Mouse (Mus musculus): ENCODE results near the gene Zmiz2.
A peak's percentile ranks its signal among the peaks of the same experiment; 100 is the strongest.
"Not testable (repeated sequence)": the region's sequence is repeated elsewhere in the genome, so short reads cannot be mapped to it uniquely, and the experiment has no call there.

Zmiz2 gene

DNA sequence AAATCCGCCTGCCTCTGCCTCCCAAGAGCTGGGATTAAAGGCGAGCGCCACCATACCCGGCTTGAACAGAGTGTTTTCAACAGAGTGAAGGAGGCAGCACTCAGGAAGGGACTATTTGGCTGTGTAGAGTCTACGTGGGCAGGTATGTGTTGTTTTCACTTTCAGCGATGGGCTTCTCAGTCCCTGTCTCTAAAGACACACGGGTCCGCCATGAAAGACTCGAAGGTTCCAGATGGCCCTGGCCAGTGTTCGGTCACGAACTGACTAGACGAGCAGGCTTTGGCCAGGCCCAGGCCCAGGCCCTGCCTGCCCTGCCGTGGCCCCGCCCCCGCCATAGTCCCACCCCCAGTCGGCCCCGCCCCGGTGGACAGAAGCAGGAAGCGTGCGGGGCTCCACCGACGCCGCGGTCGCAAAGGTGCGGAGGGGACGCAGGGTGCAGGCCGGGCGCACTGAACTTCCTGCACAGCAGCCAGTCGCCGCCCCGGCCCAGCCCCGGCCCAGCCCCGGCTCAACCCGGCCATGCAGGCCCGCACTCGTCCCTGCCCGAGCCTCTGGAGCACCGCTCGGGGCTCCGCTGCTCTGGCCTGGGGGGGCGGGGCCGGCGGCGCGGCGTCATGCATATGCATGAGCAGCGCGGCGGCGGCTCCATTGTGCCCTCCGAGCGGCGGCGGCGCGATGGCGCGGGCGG is at the start of gene Zmiz2:
TSS of gene Zmiz2 (plus strand) at position 349 of the 688 bp plus-strand sequence.
- DNase-seq (ENCODE audit: low spot score in 2 of 2): peak; percentile 92 to 94

GRCm38 (mm10) chr11:6345956-6346355 is 42.9 kb upstream of the Zmiz2 start:
- no peak for DNase-seq (ENCODE audit: low spot score in 2 of 2)

- no peak for DNase-seq (ENCODE audit: low spot score in 2 of 2)
These were observed 41.9 kb upstream of the Zmiz2 start for GRCm38 (mm10) chr11:6346966-6347365.

- DNase-seq (ENCODE audit: low spot score in 2 of 2): no peak
These were observed 40.1 kb upstream of the Zmiz2 start for GRCm38 (mm10) chr11:6348681-6349200.

GRCm38 (mm10) chr11:6349586-6349985 is 39.3 kb upstream of the Zmiz2 start:
- DNase-seq (ENCODE audit: low spot score in 2 of 2): no peak

DNA sequence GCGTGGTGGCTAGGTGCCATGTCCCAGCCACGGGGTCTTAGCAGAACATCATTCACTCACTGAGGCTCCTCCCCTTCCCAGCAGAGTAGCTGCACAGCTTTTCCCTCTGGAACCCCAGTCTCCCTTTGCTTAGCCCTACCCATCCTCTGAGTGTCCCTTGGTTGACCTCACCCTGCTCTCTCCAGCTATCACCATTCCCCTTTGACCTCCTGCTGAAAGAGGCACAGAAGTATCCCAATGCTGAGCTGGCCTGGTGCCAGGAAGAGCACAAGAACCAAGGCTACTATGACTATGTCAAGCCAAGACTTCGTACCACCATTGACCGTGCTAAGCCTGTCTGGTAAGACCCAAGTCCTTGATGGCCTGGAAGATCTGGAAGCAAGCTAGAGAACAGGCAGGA is 33.8 kb upstream of the Zmiz2 start:
- no peak for DNase-seq (ENCODE audit: low spot score in 2 of 2)

DNA sequence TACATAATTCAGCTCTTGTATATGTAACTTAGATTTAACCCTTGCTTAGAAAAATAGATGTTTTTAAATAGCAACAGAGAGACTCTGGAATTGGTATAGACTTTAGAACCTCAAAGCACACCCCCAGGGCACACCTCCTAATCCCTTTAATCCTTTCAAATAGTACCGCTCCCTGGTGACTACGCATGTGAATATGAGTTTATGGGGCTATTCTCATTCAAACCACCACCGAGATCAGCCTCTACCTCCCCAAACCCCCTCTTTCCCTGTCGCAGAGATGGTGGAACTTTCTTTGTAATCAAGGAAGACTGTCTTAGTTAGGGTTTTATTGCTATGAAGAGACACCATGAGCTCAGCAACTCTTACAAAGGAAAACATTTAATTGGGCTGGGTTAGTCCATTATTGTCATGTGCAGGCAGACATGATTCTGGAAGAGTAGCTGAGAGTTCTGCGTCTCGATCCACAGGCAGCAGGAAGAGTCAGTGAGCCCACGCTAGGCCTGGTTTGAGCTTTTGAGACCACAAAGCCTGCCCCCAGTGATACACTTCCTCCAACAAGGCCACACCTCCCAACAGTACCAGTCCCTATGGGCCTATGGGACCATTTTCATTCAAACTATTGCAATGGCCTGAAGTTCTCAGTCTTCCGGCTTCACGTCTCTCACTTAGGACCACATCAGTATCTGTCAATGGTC is 24.1 kb upstream of the Zmiz2 start:
- no peak for DNase-seq (ENCODE audit: low spot score in 2 of 2)

GRCm38 (mm10) chr11:6365885-6366284 is 23.0 kb upstream of the Zmiz2 start:
- peak; percentile 80 to 83 for DNase-seq (ENCODE audit: low spot score in 2 of 2)

- DNase-seq (ENCODE audit: low spot score in 2 of 2): no peak
These were observed 22.4 kb upstream of the Zmiz2 start for GRCm38 (mm10) chr11:6366434-6366833.

GRCm38 (mm10) chr11:6367156-6367555 is 21.7 kb upstream of the Zmiz2 start:
- DNase-seq (ENCODE audit: low spot score in 2 of 2): no peak

- DNase-seq (ENCODE audit: low spot score in 2 of 2): not testable (repeated sequence)
These were observed 20.9 kb upstream of the Zmiz2 start for GRCm38 (mm10) chr11:6367986-6368385.

DNA sequence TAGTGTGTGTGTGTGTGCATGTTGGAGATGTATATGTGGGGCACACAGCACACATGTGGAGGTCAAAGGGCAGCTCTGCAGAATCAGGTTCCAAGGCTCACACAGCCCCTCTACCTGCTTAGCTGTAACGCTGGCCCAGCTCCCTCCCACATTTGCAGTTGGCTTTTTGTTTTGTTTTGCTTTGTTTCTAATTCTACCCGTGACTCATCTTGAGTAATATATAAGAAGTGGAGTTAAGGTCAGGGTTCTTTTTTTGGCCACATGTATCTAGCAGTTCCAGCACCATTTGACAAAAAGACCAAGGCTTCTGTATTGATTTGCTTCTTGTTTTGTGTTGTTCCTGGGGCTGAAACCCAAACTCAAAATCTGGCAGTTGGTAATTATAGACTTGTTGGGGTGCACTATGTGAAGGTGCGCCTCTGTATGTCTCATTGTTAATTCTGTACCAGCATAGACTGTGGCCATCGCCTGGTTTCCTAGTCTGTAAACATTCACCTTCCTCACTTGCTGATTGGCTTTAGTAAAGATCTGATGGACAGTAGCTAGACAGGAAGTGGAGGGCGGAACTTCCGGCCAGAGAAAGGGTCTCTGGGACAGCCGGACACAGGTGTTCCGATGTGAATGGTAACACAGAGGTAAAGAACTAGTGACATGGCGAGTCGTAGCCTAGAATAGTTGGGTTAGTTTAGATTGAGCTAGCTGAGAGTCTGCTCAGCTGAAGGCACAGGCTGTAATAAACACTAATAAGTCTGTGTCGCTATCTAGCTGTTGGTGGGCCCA is 17.3 kb upstream of the Zmiz2 start:
- no peak for DNase-seq (ENCODE audit: low spot score in 2 of 2)

DNA sequence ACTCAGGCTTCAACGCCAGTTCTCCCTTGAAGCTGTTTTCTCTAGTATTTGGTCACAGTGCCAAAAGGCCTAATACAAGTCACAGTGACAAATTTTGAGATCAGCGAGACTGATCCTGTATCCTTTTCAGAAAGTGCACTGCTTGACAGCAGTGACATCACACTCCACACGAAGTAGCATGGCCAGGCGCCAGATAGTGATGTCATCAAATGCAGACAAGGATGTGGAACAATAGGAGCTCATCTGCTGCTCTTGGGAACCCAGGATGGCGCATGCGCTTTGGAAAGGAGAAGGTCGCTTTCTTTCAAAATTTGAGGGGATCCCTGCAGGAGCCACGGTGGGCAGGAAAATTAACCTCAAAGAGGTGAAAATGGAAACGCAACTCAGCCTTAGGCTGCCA is 16.1 kb upstream of the Zmiz2 start:
- no peak for DNase-seq (ENCODE audit: low spot score in 2 of 2)

- DNase-seq (ENCODE audit: low spot score in 2 of 2): no peak
These were observed 8.0 kb upstream of the Zmiz2 start for GRCm38 (mm10) chr11:6380916-6381315.

GRCm38 (mm10) chr11:6388126-6388725 is 648 bp upstream of the Zmiz2 start:
- DNase-seq (ENCODE audit: low spot score in 2 of 2): no peak

GRCm38 (mm10) chr11:6389483-6389921 is 628 bp downstream of the Zmiz2 start:
- no peak for DNase-seq (ENCODE audit: low spot score in 2 of 2)

DNA sequence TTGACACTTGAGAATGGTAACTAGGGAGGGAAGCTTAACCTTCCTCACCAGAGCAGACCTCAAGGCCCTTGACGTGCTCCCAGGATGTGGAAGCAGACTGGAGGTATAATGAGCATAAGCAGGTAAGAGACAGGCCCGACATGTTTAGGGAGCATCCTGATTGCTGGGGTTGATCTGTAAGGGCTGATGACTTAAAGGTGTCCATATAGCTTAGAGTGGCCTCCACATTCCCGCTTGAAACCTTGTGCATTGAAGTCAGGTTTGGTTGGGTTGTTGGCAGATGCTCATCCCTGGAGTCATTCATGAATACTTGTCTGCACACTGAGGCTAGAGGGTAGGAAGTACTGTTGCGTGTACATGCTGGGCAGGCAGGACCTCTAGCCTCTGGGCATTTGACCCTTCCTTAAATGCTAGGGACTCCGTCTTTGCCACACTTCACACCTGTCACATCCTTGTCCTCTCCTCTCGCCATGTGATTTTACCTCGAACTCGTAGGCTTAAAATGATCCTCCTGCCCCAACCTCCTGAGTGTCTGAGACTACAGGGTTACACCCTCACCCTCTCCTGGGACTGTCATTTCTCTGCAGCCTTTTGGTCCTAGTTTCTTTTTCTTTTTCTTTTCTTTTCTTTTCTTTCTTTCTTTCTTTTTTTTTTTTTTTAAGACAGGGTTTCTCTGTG is 1.6 kb downstream of the Zmiz2 start:
- DNase-seq (ENCODE audit: low spot score in 2 of 2): no peak

DNA sequence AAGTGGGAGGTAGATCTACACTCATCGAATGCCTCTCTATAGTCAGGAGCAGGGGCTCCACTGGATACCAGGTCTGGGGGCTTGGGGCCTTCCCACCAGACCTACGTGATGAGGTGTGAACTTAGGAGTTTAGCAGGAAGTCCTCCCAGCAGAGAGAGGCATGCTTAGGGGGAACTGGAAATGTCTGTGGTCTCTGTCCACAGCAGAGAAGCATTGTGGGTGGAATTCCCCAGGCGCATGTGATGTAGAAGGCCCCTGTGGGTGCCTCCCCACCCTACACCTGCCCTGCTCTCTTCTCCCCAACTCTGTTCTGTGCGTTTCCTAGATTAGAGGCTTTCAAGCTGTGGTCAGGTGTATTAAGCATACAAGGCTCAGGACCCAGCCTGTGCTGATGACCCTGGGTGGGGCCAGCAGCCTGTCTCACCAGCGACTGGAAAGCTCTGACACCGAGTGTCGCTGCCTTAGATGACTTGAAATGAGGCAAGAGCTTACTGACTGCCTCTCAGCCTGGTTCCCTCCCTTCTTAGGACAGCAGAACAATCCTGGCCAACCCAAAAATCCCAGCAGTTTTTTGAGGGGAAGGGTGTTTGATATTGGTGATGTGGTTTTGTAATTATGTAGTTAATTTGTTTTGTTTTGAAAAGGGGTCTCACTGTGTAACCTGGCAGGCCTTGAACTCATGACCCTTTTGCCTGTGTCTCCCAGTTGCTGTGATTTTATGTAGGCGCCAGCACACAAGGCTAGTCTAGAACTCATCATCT is 2.8 kb downstream of the Zmiz2 start:
- peak; percentile 77 to 82 for DNase-seq (ENCODE audit: low spot score in 2 of 2)

DNA sequence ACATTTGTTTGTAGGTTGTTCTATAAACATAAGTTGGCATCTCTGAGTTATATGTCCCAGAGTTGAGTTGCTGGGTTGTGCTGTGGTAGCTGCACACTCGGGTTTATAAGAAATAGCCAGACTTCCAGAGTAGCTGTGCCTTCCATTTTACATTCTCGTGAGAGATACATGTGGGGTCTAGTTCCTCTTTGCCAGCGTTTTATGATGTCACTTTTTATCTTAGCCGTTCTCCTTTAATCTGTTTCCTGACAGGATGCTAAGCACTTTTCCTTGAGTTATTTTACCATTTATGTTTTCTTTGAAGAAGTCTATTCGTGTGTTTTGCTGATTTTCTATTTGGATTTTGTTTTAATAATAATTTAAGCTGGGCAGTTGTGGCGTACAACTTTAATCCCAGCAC is 4.0 kb downstream of the Zmiz2 start:
- no peak for DNase-seq (ENCODE audit: low spot score in 2 of 2)

GRCm38 (mm10) chr11:6393866-6394265 is 5.0 kb downstream of the Zmiz2 start:
- no peak for DNase-seq (ENCODE audit: low spot score in 2 of 2)

DNA sequence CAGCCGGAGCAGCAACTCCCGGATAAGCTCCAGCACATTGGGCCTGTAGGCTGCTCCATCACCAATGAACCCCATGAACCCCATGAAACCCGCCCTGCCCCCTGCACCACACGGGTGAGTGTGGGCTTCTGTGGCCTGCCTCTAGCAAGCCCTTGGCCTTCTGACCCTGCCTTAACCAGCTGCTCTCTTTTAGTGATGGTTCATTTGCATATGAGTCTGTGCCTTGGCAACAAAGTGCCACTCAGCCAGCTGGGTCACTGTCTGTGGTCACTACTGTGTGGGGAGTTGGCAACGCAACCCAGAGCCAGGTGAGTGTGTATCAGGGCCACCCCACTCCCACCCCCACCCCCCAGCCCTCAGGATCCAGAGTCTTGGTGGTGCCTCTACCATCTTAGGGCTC is 6.7 kb downstream of the Zmiz2 start:
- DNase-seq (ENCODE audit: low spot score in 2 of 2): no peak
